ENCODE assay signal across 18 mouse cellular contexts in genomic region chr10:130142481-130142880, GRCm38 (mm10). TPM values are rescaled to one million over a fixed set of nuclear protein-coding genes. Genes with fewer than 3 reads are reported as not detected.
"Had no signal": no experiment of that assay in that cellular context is flagged by ENCODE, and none has a peak within 500 bp of the region (broad histone marks: within the 10 kb centered on the region; RNA-seq: fewer than 3 reads in every experiment).

No protein-coding gene starts in this region.

RNA-seq across cellular contexts. Expression of gene Olfr824, which starts 12.7 kb away (rescaled TPM):
- total RNA-seq: megakaryocyte progenitor cell, adult 5-6 weeks; midbrain, postnatal 0 days; monocyte, adult 5-6 weeks; neutrophil, adult 5-6 weeks had no signal
- polyA plus RNA-seq: liver, embryonic 15.5 days; lung, adult 2 months; lung, embryonic 15.5 days; lung, postnatal 0 days; macrophage; midbrain, embryonic 11.5 days; midbrain, embryonic 13.5 days; midbrain, embryonic 15.5 days; midbrain, postnatal 0 days; neural tube, embryonic 12.5 days; neural tube, embryonic 14.5 days; spleen, adult 2 months; stomach, embryonic 15.5 days; stomach, postnatal 0 days; thymus, postnatal 0 days had no signal

RNA-seq across cellular contexts. Expression of gene Olfr825, which starts 24.1 kb away (rescaled TPM):
- total RNA-seq: megakaryocyte progenitor cell, adult 5-6 weeks; midbrain, postnatal 0 days; monocyte, adult 5-6 weeks; neutrophil, adult 5-6 weeks had no signal
- polyA plus RNA-seq: liver, embryonic 15.5 days; lung, adult 2 months; lung, embryonic 15.5 days; lung, postnatal 0 days; macrophage; midbrain, embryonic 11.5 days; midbrain, embryonic 13.5 days; midbrain, embryonic 15.5 days; midbrain, postnatal 0 days; neural tube, embryonic 12.5 days; neural tube, embryonic 14.5 days; spleen, adult 2 months; stomach, embryonic 15.5 days; stomach, postnatal 0 days; thymus, postnatal 0 days had no signal

RNA-seq across cellular contexts. Expression of gene Olfr823, which starts 27.3 kb away (rescaled TPM):
- total RNA-seq: megakaryocyte progenitor cell, adult 5-6 weeks; midbrain, postnatal 0 days; monocyte, adult 5-6 weeks; neutrophil, adult 5-6 weeks had no signal
- polyA plus RNA-seq: liver, embryonic 15.5 days; lung, adult 2 months; lung, embryonic 15.5 days; lung, postnatal 0 days; macrophage; midbrain, embryonic 11.5 days; midbrain, embryonic 13.5 days; midbrain, embryonic 15.5 days; midbrain, postnatal 0 days; neural tube, embryonic 12.5 days; neural tube, embryonic 14.5 days; spleen, adult 2 months; stomach, embryonic 15.5 days; stomach, postnatal 0 days; thymus, postnatal 0 days had no signal

RNA-seq across cellular contexts. Expression of gene Olfr826, which starts 41.5 kb away (rescaled TPM):
- total RNA-seq: megakaryocyte progenitor cell, adult 5-6 weeks; midbrain, postnatal 0 days; monocyte, adult 5-6 weeks; neutrophil, adult 5-6 weeks had no signal
- polyA plus RNA-seq: liver, embryonic 15.5 days; lung, adult 2 months; lung, embryonic 15.5 days; lung, postnatal 0 days; macrophage; midbrain, embryonic 11.5 days; midbrain, embryonic 13.5 days; midbrain, embryonic 15.5 days; midbrain, postnatal 0 days; neural tube, embryonic 12.5 days; neural tube, embryonic 14.5 days; spleen, adult 2 months; stomach, embryonic 15.5 days; stomach, postnatal 0 days; thymus, postnatal 0 days had no signal
